Mouse (Mus musculus): Measurements from ENCODE around the gene Il2rb.

The Il2rb gene

DNA sequence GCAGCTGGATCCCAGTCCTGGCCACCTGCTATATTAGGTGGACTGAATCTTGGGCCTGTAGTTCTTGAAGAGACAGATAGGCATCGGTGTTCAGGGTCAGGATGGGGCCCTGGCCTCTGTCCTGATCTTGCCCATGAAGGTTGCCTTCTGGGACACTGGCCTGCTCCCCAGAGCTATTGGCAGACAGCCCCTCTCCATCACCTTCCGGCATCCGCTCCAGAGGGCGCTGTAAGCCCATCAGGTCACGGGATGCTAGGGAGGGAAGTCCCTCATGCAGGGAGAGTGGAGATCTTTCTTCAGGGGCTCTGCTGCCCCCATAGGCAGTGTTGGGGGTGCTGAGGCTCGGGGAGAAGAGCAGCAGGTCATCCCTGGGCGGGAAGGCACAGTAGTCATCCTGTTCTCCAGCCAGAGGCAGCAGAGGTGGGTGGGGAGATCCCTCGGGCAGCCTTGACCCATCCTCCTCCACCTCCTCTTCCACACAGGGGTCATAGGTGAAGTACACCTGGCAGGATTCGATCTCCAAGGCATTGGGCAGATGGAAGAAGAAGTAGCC is 13.5 kb downstream of the Il2rb start:
- peak; percentile 56 to 63 for DNase-seq

DNA sequence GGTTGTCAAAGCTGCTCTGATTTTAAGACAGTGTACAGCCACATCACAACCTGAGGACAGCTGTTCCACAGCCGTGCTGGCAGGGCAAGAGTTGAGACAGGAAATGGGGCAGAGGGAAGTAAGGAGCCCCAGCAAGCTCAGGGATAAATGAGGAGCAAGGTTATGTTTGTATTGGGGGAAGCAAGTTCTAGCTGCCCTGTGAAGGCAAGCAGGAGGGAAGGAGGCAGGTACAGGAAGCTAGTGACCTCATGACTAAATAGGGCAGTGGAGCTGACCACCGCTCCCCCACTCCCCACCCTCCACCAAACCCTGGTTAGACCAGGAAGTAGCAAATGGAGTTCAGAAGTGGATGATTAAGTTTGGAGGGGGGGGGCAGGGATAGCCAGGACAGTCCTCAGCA is 14.1 kb downstream of the Il2rb start:
- no peak for DNase-seq

DNA sequence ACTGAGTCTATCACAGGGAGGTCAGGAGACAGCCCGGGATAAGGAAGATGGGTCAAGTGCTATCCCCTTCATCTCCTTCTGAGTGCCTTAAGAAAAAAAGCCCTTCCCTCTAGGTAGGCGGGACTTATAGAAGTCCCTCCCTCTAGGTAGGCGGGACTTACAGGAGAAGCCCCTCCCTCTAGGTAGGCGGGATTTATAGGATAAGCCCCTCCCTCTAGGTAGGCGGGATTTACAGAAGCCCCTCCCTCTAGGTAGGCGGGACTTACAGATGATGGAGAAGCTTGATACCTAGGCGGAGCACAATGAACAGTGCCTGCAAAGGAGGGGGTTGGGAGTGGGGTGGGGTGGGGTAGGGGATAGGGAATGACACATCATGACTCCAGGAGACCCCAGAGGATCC is 15.0 kb downstream of the Il2rb start:
- DNase-seq: no peak

DNA sequence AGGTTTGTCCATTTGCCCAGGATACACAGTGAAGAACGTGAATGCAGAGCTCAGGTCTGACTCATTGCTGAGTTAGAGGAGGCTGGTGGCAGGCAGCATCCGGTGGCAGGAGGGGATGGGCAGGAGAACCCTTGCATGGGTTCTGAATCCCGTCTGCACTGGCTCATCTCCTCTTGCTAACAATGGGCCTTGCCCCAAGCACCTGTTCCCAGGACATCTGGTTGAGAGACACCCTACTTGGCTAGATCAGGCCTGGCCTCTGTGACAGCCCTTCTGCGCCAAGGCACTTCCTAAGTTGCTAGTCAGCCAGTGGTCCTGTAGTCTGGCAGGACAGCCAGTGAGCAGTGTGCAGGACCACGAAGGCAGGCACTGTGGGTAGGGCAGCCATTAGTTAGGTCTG is 15.6 kb downstream of the Il2rb start:
- no peak for DNase-seq

DNA sequence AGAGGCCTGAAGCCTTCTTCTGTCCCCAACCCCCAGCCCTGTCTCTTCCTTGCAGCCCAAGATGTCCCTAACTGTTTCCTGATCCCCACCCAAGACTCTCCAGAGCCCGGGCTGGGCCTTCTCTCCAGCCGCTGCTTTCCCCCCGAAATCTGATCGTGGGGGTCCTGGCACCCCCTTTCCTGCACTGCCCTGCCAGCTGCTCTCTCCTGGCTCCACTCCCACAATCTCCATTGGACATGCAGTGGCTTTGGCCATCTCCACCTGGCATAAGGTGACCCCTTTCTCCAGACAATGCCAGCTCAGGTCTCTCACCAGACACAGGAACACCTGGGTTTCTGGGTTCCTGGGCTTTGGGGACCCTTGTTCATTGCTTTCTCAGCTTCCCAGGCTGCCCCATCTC is 17.0 kb downstream of the Il2rb start:
- DNase-seq: no peak

DNA sequence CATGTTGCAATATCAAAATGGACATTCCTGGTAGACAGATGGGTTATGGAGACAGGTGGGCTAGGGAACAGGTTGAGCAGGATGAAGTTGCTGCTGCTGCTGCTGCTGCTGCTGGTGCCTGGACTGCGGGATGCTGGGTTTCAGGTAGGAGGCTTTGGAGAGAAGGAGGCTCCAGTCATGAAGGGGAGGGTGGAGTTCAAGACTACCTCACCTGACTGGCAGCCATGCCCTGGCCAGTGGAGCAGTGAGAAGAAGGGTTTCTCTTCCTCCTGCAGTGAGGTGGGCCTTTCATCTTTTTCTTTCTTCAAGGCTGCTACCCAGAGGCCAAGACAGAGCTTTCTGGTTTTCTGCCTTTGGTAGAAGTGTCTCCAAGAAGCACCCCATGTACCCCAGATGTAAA is 18.2 kb downstream of the Il2rb start:
- DNase-seq: no peak

DNA sequence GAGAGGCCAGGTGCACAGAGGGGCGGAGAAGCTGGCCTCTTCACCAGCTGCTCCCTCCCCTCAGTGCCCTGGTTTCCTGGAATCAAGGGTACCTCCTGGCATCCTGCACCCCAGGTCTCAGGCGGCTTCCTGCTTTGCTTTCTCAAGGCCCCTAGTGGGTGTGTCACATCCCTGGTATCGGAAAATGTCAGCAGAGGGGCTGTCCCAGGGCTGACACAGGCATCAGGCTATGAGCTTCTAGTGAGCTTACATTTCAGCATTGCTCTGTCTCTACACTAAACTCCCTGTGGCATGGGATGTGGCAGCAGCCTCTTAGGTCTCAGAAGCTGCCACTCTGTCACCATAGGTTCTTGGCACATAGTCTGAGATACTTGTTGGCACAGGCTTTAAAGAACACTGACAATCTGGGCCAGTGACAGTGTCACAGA is 19.5 kb downstream of the Il2rb start:
- DNase-seq: peak in 1 of 2 experiments; percentile 52

DNA sequence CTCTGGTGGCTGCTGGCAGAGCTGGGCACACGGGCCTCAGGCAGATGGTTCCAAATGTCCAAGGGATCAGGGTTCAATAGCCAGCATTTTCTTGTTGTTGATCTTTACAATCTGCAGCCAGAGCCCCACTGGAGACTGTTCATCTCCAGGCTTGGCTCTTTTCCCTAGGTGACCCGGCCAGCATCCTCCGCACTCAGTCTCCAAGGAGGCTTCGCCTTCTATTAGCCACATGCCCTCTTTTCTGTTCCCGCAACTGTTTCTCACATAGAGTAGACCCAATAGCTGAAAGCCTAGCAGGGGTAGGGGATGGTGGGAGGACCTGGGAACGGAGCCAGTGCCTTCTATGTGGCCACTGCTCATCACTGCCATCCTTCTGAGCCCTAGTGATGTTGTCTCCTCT is 21.6 kb downstream of the Il2rb start:
- peak; percentile 45 to 56 for DNase-seq

DNA sequence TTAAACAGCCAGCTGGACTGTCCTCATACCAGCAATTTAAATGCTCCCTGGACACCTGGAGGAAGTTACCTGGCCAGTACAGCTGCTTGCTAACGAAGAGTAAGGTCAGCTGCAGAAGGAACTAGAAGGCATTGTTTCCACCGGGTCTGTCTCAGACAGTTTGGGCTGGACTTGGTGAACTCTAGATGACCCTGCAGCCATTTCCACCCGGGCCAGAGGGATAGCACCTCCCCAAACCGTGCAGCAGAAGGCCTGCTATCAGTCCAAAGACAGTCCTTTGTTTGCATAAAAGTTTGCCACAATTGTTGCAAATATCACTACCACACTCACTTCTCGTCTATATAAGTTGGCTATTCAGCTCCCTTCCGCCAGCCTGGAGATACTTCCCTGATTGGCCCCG is 23.2 kb downstream of the Il2rb start:
- no peak for DNase-seq

DNA sequence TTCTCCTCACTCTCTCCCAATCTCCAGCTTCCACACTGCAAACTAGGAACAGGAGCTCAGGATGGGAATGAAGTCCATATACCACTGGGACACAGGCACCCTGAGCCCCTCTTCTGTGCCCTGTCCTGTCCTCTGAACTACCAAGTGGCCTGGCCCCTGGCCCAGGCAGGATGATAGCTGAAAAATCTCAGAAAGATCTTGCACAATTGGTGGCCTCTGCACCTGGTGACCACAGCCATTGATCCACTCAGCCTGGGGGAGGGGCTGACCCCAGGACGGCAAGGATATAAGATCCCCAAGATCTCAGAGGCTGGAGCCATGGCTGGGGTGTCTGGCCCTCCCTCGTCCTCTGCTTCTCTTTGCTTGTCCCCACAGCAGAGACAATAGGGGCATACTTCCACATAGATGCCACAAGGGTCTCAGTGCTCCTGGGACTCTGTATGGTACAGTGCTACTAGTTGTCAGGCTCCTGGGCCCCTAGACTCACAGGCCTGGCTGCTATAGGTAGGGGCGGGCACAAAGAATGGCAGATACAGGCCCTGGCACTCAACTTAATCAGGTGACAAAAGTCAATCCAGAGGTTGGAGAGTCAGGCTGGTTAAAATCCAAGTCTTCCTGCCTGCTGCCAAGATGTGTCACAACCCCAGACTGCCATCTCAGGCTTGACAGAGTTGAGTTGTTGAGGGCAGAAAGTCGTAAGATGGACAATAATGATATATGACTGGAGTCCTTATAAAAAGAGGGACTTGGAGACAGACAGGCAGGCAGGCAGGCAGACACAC is 24.4 kb downstream of the Il2rb start:
- no peak for DNase-seq

DNA sequence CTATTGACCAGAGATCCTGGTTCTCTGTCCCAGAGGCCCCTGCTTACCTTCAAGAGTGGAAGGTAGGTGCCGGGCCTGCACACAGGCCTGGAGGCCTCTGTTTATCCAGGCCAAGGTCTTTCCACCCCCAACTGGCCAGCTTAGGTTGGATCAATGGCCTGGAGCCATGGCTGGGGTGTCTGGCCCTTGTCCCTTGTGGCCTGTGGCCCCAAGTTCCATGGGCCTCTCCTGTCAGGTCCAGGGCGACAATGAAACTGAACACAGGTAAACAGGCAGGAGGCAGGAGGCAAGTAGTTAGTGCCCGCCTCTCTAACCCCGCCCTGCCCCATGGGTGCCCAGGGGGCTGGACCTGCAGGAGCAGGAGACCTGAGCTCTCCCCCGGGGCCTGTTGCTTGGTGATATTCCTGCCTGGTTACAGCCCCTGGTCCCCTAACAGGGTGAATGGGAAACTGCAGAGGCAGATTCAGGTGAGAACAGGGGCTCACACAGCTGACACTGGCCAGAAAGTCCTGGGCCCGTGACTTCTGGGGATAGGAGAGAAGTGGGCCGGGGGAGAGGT is 26.6 kb downstream of the Il2rb start, which contains the start of gene Tmprss6:
Gene Tmprss6, minus strand, starts transcription at position 256 of the 559 bp plus-strand sequence.
- no peak for DNase-seq

DNA sequence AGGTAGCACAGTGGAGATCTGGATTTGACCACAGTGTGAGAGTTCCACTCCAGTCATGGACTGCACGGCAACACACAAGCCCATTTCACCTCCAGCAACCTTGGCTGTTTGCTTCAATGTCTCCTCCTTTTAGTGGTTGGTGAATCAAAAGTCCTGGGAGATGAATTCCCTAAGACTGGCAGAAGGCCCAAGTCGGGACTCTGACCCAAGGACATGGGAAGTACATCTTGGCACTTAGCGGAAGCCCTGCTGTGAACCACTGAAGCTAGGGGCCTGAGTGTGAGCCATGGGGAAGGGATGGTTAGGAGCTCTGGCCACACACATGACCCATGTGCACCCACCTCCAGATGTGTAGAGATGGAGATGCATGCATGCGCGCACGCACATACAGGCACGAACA is 27.5 kb downstream of the Il2rb start:
- DNase-seq: no peak

DNA sequence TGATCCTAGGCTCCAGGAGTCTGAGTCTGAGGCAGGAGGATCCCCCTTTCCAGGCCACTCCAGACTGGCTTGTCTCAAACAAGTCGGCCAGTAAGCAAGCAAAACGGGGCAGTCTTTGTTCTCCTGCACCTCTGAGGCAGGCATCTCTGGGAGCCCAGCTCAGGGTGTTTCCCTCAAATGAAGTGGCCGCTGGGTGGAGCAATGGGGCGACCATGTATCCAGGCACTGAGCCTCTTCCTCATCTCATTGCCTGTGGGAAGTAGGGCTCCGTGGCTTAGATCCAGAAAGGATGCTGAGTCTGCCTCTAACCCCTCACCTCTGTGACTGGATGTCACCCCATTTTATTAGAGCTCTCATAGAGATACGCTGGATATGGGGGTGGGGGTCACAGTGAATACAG is 28.3 kb downstream of the Il2rb start:
- peak in 1 of 2 experiments; percentile 65 for DNase-seq

DNA sequence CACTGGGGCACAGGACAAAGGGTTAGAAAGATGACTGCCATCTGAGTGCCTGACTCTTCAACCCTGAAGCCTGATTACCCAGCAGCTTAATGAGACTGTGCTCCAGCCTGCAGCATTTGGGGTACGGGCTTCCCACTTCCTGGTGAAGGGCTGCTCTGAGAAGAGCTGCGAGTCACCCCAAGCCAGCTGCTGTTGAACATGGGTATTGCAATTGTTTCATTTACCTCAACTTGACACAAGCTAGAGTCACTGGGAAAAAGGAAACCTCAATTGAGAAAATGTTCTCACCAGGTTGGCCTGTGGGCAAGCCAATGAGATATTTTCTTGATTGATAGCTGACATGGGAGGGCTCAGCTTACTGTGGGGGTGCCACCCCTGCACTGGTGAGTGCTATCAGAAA is 32.1 kb downstream of the Il2rb start:
- no peak for DNase-seq

DNA sequence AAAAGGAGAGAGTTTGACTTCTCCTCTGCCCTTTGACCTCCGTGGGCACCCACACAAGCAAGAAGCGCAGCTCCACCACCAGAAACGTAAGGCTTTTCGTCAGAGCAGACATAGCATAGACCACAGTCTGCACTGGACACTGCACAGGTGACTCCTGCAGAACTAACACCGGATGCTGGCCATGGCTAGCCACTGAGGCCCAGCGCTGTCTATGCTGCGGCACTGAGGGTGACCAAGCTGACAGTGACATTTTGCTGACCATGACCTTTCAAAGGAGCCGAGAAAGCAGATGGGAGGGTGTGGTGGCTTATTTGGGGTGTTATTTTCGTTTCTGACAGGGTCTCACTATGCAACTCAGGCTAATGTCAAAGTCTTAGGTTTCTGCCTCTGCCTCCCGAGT is 37.9 kb downstream of the Il2rb start:
- no peak for DNase-seq

DNA sequence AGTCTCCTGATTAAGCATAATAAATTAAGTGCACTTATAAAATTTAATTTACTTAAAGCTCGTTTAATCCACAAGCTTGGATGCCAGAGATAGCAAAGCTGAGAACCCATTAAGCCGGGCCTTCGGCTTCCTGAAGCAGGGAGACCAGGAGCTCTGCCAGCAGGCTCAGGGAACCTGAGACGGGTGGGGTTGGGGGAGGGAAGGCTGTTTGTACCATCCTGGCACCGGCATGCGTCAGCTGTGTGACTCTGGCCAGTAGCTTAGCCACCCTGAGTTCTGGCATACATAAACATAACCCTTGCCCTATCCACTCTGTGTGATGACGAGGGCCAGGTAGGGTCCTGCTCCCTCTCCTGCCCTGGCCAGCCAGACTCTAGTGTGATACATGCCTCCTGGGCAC is 39.0 kb downstream of the Il2rb start:
- peak; percentile 56 to 67 for DNase-seq

DNA sequence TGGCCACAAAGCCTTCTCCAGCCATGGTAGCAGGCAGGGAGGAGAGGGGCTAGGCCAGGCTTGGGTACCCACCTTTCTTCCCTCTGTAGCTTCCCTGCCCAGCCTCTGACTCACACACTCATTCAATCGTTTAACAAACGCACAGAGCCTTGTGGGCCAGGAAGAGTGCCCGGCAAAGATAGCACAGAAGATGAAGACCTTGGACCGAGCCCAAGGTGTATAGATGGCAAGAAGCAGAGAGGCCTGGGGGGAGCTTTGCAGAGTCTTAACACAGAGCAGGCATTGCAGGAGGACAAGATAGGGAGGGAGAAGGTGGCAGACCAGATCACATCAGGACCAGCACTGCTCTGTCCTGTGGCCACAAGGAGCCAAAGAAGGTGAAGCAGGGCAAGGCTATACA is 39.9 kb downstream of the Il2rb start:
- DNase-seq: no peak

DNA sequence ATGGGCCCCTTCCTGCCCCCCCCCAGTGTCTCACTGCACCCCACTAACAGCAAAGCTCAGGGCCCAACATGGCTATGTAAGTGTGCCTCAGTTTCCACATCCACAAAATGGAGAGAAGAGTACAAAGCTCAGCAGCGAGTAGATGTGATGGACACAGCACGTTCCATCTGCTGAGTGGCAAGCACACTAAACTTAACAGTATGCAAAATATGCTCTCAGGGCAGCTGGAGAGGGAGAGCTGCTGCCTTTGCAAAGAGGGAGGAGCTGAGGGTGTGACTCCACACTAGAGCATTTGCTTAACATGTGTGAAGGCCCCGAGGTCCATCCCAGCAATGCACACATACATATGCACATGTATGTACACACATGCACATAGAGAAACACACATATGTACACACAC is 42.1 kb downstream of the Il2rb start:
- DNase-seq: no peak

DNA sequence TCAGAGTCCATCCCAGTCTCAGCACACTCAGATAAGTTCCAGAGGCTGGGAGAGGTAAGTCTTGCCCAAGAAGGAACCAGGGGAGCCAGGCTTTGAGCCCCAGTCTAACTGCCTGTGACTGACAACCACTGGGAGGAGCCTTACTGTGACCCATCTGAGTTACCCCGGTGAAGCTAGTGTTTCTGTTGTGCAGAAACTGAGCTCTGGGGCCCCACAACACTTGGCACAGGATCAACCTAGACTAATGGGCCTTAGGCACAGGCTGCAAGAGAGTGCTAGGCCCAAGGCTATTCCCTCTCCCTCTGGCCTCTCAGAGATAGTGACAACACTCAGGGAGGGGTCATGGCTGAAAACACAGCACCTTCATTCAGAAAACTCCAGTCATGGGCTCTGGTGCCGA is 43.9 kb downstream of the Il2rb start:
- no peak for DNase-seq

DNA sequence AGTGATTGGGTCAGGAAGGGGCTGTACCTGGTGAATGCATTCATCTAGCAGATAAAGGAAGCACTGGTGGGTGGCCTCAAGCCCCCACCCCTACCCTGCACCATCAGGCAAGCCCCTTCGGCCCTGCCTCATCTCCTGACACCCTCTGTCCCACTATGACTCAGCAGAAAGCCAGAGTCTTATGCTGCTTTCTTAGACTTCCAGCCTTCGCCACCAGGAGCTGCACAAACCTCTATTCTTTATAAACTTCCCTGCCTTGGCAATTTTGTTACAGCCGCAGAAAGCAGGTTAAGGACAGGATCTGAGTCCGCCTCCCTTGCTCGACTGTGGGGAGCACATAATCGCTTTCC is 44.7 kb downstream of the Il2rb start:
- no peak for DNase-seq

DNA sequence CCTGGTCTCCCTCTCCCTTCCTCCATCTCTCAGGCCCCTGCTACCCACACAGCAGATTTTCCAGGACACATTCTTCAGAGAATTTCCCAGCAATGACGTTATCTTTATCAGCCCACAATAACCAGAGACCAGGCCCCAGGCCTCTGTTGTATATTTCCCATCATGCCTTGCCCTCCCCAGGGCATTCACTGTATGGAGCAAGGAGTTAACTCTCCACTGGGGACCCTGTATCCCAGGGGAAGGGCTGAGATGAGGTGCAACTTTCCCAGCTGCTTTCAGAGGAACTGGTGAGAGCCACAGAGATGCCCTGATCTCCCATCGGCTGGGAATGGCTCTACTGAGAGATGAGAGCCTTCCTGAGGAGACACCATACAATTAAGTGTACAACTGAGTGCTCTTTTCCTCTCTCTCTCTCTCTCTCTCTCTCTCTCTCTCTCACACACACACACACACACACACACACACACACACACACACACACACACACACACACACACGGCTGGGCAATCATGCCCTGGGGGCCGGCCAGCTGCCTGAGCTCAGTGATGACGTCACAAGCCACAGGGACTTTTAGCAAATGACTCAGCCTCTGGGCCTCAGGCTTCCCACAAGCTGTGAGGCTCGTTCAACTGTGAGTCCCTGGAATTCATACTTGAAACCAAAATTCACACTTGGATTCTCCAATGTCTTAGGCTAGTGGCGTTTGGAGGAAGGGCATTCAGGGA is 45.2 kb downstream of the Il2rb start:
- DNase-seq: peak; percentile 20 to 58

DNA sequence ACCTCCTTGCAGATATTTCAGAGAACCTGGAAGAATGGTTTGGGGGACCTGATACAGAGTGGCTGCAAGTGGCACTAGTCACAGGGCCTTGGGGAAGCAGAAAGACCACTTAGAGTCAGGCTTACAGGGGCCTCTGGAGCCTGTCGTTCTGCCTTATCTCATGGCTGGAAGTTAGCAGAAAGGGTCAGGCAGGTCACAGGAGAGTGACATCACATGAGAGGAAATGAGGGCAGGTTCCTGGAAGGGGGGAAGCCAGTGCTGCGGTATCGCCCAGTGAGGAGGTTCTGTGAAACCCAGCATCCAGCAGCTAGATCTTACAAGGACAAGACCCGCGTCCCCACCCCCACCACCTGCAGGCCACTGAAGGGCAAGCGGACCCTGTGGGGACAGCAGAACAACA is 45.9 kb downstream of the Il2rb start:
- no peak for DNase-seq

DNA sequence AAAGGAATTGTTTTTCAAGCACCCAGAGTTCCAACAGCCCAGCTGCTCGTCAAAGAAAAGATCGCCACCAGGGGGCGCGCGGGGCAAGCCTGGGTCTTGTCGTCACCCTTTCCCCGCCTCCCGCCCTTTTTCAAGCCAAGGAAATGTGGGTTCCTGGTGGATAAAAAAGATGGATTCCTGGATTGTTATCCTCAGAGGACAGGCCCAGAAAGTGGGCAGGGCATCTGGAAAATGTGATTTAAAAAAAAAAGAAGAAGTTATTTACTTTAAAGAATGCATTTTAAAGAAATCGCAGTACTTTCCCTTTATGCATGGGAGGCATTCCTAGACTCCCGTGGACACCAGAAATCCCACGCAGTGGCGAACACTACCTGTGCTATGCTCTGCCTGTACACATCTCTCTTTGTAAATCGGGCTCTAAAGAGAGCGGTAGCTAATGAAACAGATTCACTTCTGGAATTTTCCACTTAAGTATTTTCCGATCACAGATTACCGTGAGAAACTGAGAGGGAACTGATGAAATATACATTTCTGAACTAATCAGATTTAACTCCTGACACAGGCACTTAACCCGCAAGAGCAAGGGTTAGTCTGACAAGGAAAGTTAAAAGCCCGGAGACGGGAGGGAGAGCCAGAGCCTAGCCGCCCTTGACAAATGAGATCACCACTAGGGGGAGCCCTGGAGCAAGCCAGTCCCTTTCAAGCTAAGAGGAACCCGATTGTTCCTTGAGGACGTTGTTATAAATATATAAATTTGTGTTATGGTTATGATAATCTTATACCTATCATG is 47.1 kb downstream of the Il2rb start:
- peak; percentile 96 to 99 for DNase-seq
